Mouse (Mus musculus) cerebellum, adult 8-10 months (tissue): Measurements from ENCODE around the gene Glra4.
"Not testable (repeated sequence)": the region's sequence is repeated elsewhere in the genome, so short reads cannot be mapped to it uniquely, and the experiment has no call there.

ENCODE experiments used
- DNase-seq: peaks from one replicate; pipeline ENCODE4 v3.0.0; 2022

The Glra4 gene

DNA sequence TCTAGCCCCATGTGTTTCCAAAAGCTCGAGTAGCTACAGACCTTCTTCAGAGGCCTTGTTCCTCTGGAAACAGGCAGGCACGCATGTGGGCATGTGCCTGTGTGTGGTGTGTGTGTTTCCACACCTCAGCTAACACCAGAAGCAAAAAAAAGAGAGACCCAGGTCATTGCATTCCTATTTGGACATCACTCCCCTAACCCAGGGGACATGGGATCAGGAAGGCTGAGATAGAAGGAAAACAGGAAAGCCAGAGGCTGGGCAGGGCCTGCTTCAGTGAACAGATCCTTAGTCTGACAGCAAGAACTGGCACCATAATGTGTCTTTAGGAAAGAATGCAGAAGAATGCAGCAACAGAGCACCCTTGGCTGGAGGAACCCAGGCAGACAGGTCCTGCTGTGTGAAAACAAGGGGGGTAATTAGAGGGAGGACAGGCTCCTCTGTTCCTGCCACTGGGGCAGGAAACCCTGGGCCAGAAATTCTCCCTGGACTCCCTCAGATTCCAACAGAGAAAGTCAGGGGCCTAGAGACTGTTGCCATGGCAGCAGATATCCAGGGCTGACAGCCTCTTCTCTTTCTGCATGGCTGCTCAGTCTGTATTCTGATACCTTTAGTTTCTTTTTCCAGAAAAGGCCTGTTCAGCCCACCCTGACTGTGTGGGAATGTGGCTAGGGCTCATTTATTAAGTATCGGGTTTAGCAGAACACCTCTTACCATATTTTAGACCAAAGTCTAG is 65.0 kb downstream of the Glra4 start:
- DNase-seq = not testable (repeated sequence)

DNA sequence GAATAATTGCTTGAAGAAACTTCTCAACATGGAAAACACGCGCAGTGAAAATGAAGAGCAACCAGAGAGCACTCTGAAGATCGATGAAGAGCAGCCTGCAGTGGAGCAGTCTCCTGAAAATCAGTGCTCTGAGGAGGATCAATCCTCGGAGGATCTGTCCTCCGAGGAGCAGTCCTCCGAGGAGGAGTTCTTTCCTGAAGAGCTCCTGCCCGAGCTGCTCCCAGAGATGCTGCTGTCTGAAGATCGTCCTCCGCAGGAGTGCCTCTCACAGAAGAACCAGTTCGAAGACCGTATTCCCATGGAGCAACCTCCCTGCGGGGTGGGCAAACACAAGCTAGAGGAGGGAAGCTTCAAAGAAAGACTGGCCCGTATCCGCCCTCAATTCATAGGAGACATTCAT is 71.2 kb downstream of the Glra4 start:
- DNase-seq = peak; percentile 5

DNA sequence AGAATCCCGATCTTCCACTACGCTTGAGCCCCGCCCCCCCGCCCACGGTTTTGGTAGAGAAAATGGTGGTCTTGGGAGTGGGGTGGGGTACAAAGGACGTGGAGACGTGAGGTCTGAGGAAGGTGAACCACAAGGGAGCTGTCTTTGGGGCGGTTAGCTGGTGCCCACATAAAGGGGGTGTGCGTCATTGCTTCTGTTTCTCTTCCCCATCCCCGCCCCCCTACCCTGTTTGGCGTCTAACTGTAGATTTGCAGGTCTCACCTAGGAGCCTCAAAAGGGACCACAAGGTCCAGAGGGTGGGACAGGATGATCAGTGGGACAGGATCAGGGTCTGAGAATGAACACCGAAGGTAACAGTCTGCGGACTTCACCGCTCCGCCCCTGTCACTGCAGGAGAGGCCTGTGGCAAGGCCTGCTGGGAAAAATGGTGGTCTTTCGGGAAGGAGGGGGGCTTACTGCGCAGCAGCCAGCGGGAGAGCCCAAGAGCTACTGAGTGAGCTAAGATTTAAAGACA is 71.7 kb downstream of the Glra4 start:
- DNase-seq = peak; percentile 27
